Mouse (Mus musculus) thymus, adult 2 months (tissue): Measurements from ENCODE around the gene Polr2f. TPM values are rescaled to one million over a fixed set of nuclear protein-coding genes. Genes with fewer than 3 reads are reported as not detected.

Experiments
- DNase-seq: peaks from one replicate; pipeline ENCODE4 v3.0.0; 2021
- H3K27ac ChIP-seq: fragments of 200-500 bp; 2 replicates; pipeline ENCODE4 v1.5.1; 2012; ENCODE audit warnings: low read length, control low read depth; ENCODE audit not compliant: control insufficient read depth, insufficient read depth
- H3K27me3 ChIP-seq: fragments of 200-500 bp; 2 replicates; pipeline ENCODE4 v1.6.1; 2012; ENCODE audit warnings: mild to moderate bottlenecking, low read length, moderate library complexity, mixed read lengths; ENCODE audit not compliant: control insufficient read depth, insufficient read depth
- H3K36me3 ChIP-seq: fragments of 200-500 bp; 2 replicates; pipeline ENCODE4 v1.6.1; 2012; ENCODE audit warnings: mild to moderate bottlenecking, low read length, moderate library complexity; ENCODE audit not compliant: control insufficient read depth, insufficient read depth
- H3K4me1 ChIP-seq: fragments of 200-500 bp; replicated peaks from 2 replicates; pipeline ENCODE4 v1.6.1; 2012; ENCODE audit warnings: low read length; ENCODE audit not compliant: control insufficient read depth, insufficient read depth
- H3K4me3 ChIP-seq: fragments of 200-500 bp; 2 replicates; pipeline ENCODE4 v1.5.1; 2012; ENCODE audit warnings: mild to moderate bottlenecking, low read length, control low read depth, moderate library complexity; ENCODE audit not compliant: control insufficient read depth, insufficient read depth
- CTCF ChIP-seq: fragments of 200-500 bp; IDR thresholded peaks from 2 replicates; pipeline ENCODE4 v1.5.1; 2012; ENCODE audit warnings: mild to moderate bottlenecking, control low read depth, low read length, moderate library complexity, borderline replicate concordance; ENCODE audit not compliant: control insufficient read depth, poor library complexity, insufficient read depth; ENCODE audit errors: extremely low read depth
- POLR2A ChIP-seq: fragments of 200-500 bp; IDR thresholded peaks from 2 replicates; pipeline ENCODE4 v1.6.1; 2012; ENCODE audit warnings: mild to moderate bottlenecking, low read length, control low read depth, moderate library complexity; ENCODE audit not compliant: control insufficient read depth, poor library complexity, insufficient read depth; ENCODE audit errors: extremely low read depth
- WGBS: fragments of 180-500 bp; shearing (Covaris S2); methylation state at CpG from one replicate; pipeline ENCODE4 v1.1.7; 2018; 5-methylcytosine and 5-hydroxymethylcytosine counted together
- polyA plus RNA-seq: library from polyadenylated mRNA; depleted of rRNA; stranded (reverse); fragments of >200 nt; gene quantifications from 2 replicates; pipeline ENCODE4 v1.2.3, GENCODE M21; 2012

Polr2f gene
- polyA plus RNA-seq, 1 experiment, result 38.0 TPM

- H3K27ac ChIP-seq, result no peak overlapping the region; the same call in 1 of the 2 replicates
- H3K4me1 ChIP-seq, result no peaks in the 10 kb centered on the region
- H3K36me3 ChIP-seq, result peaks cover 23% of the 10 kb centered on the region
- no peak for TF ChIP-seq CTCF
- no peak for TF ChIP-seq POLR2A
- H3K27me3 ChIP-seq, result no peaks in the 10 kb centered on the region
- DNase-seq, result no peak
- 92% methylated on average over 6 of the region's 6 CpGs for WGBS
- H3K4me3 ChIP-seq, result no peak overlapping the region
Measured at GRCm38 (mm10) chr15:79097611-79098025, 43.2 kb upstream of the Polr2f start.

- H3K36me3 ChIP-seq, result peaks cover 22% of the 10 kb centered on the region
- H3K4me1 ChIP-seq, result no peaks in the 10 kb centered on the region
- H3K4me3 ChIP-seq, result no peak overlapping the region
- WGBS, result 96% methylated on average over 5 of the region's 5 CpGs
- no peak for TF ChIP-seq CTCF
- no peak for TF ChIP-seq POLR2A
- H3K27me3 ChIP-seq, result no peaks in the 10 kb centered on the region
- H3K27ac ChIP-seq, result peak overlapping the region; percentile 28; the same call in 1 of the 2 replicates
- DNase-seq, result no peak
Measured at GRCm38 (mm10) chr15:79098220-79098619, 42.6 kb upstream of the Polr2f start.

GRCm38 (mm10) chr15:79098868-79099267 lies 41.9 kb upstream of the Polr2f start:
- DNase-seq, result no peak
- no peaks in the 10 kb centered on the region for H3K27me3 ChIP-seq
- no peak overlapping the region for H3K4me3 ChIP-seq
- no peak overlapping the region for H3K27ac ChIP-seq
- H3K4me1 ChIP-seq, result no peaks in the 10 kb centered on the region
- H3K36me3 ChIP-seq, result peaks cover 15% of the 10 kb centered on the region
- TF ChIP-seq POLR2A (no peak), CTCF (no peak)
- 38% methylated on average over 7 of the region's 7 CpGs for WGBS

- Histone ChIP-seq H3K4me3 (no peak overlapping the region), H3K27me3 (no peaks in the 10 kb centered on the region), H3K4me1 (no peaks in the 10 kb centered on the region), H3K27ac (no peak overlapping the region), H3K36me3 (peaks cover 9% of the 10 kb centered on the region)
- TF ChIP-seq POLR2A, result no peak
- no peak for TF ChIP-seq CTCF
- DNase-seq, result no peak
- 89% methylated on average over 4 of the region's 4 CpGs for WGBS
Measured at GRCm38 (mm10) chr15:79099456-79099855, 41.4 kb upstream of the Polr2f start.

- H3K4me1 ChIP-seq, result no peaks in the 10 kb centered on the region
- H3K36me3 ChIP-seq, result peaks cover under 1% of the 10 kb centered on the region; the same call in 1 of the 2 replicates
- no peak for DNase-seq
- 93% methylated on average over 4 of the region's 4 CpGs for WGBS
- H3K27me3 ChIP-seq, result no peaks in the 10 kb centered on the region
- TF ChIP-seq POLR2A (no peak), CTCF (no peak)
- H3K4me3 ChIP-seq, result no peak overlapping the region
- no peak overlapping the region for H3K27ac ChIP-seq
Measured at GRCm38 (mm10) chr15:79100391-79100790, 40.4 kb upstream of the Polr2f start.

- TF ChIP-seq POLR2A (no peak), CTCF (no peak)
- no peak for DNase-seq
- Histone ChIP-seq H3K27me3 (no peaks in the 10 kb centered on the region), H3K4me3 (no peak overlapping the region), H3K27ac (no peak overlapping the region), H3K4me1 (no peaks in the 10 kb centered on the region), H3K36me3 (no peaks in the 10 kb centered on the region)
Measured at GRCm38 (mm10) chr15:79101531-79101930, 39.3 kb upstream of the Polr2f start.

- DNase-seq, result no peak
- Histone ChIP-seq H3K4me3 (no peak overlapping the region), H3K4me1 (0 out of 2 replicates have a peak, but pooled peaks cover under 1% of the 10 kb centered on the region), H3K27ac (no peak overlapping the region), H3K27me3 (no peaks in the 10 kb centered on the region), H3K36me3 (no peaks in the 10 kb centered on the region)
- WGBS, result 92% methylated on average over 10 of the region's 10 CpGs
- no peak for TF ChIP-seq POLR2A
- TF ChIP-seq CTCF, result no peak
Measured at GRCm38 (mm10) chr15:79103264-79103663, 37.5 kb upstream of the Polr2f start.

- WGBS, result 89% methylated on average over 2 of the region's 2 CpGs
- Histone ChIP-seq H3K4me3 (no peak overlapping the region), H3K4me1 (peaks cover 14% of the 10 kb centered on the region), H3K36me3 (no peaks in the 10 kb centered on the region), H3K27ac (no peak overlapping the region), H3K27me3 (no peaks in the 10 kb centered on the region)
- DNase-seq, result no peak
- TF ChIP-seq CTCF (no peak), POLR2A (no peak)
Measured at GRCm38 (mm10) chr15:79105804-79106203, 35.0 kb upstream of the Polr2f start.
